8 mouse cellular contexts compared by ENCODE assay signal in genomic region chr14:31891500-31892185, GRCm38 (mm10).
A peak's percentile ranks its signal among the peaks of the same experiment; 100 is the strongest.
DNase-seq lines count a peak whose midpoint lies in the region; ATAC-seq and TF ChIP-seq lines count a peak whose summit lies in the region.

No protein-coding gene starts in this region.

- H3K36me3 ChIP-seq in E14TG2a.4 (ENCODE audit: insufficient read depth, low read length) (peaks cover 1% of the 10 kb centered on the region; the same call in 1 of the 2 replicates), myocyte (ENCODE audit: control insufficient read depth, insufficient read depth) (no peaks in the 10 kb centered on the region)
- H3K36me3 ChIP-seq in forebrain, embryonic 15.5 days = no peaks in the 10 kb centered on the region
- H3K36me3 ChIP-seq in hindbrain, embryonic 15.5 days = no peaks in the 10 kb centered on the region
- H3K36me3 ChIP-seq in limb, embryonic 12.5 days = no peaks in the 10 kb centered on the region

- TF ChIP-seq POLR2A in myocyte (IDR thresholded peaks at IDR 0.05; ENCODE audit: insufficient read length, low read depth) = peak; percentile 20

- peak overlapping the region; percentile 45 for H3K4me3 ChIP-seq in E14TG2a.4 (replicated peaks; ENCODE audit: low read length)
- no peak overlapping the region for H3K4me3 ChIP-seq in forebrain, embryonic 15.5 days
- H3K4me3 ChIP-seq in hindbrain, embryonic 15.5 days = peak overlapping the region; percentile 19; the same call in 1 of the 2 replicates
- peak overlapping the region; percentile 18 for H3K4me3 ChIP-seq in limb, embryonic 12.5 days (replicated peaks)
- H3K4me3 ChIP-seq in myocyte = peak overlapping the region; percentile 12

- no peak overlapping the region for H3K27ac ChIP-seq in forebrain, embryonic 15.5 days (replicated peaks)
- H3K27ac ChIP-seq in hindbrain, embryonic 15.5 days (replicated peaks) = no peak overlapping the region
- no peak overlapping the region for H3K27ac ChIP-seq in limb, embryonic 12.5 days

- peak overlapping the region; percentile 27; the same call in 1 of the 2 replicates for H3K4me2 ChIP-seq in forebrain, embryonic 15.5 days (replicated peaks)
- H3K4me2 ChIP-seq in hindbrain, embryonic 15.5 days = peak overlapping the region; percentile 42
- H3K4me2 ChIP-seq in limb, embryonic 12.5 days = peak overlapping the region; percentile 47
- H3K4me2 ChIP-seq in myocyte (ENCODE audit: low read depth) = peak overlapping the region; percentile 80

- H3K27me3 ChIP-seq in E14TG2a.4 (ENCODE audit: insufficient read depth, low read length) (no peaks in the 10 kb centered on the region; the same call in 1 of the 2 replicates), myocyte (ENCODE audit: control insufficient read depth, insufficient read depth, insufficient read length) (no peaks in the 10 kb centered on the region)
- H3K27me3 ChIP-seq in forebrain, embryonic 15.5 days = no peaks in the 10 kb centered on the region
- no peaks in the 10 kb centered on the region for H3K27me3 ChIP-seq in hindbrain, embryonic 15.5 days
- H3K27me3 ChIP-seq in limb, embryonic 12.5 days = no peaks in the 10 kb centered on the region

- H3K4me1 ChIP-seq in E14TG2a.4 (replicated peaks; ENCODE audit: low read depth, low read length) = peaks cover 28% of the 10 kb centered on the region
- H3K4me1 ChIP-seq in forebrain, embryonic 15.5 days = peaks cover 15% of the 10 kb centered on the region
- peaks cover 6% of the 10 kb centered on the region; the same call in 1 of the 2 replicates for H3K4me1 ChIP-seq in hindbrain, embryonic 15.5 days (replicated peaks)
- H3K4me1 ChIP-seq in limb, embryonic 12.5 days (replicated peaks) = peaks cover 15% of the 10 kb centered on the region

- no peak for ATAC-seq in forebrain, embryonic 15.5 days (replicated peaks)
- peak; percentile 51; the same call in 1 of the 2 replicates for ATAC-seq in hindbrain, embryonic 15.5 days (ENCODE audit: low FRiP score, low read depth)
- peak; percentile 47; the same call in 1 of the 2 replicates for ATAC-seq in limb, embryonic 12.5 days (ENCODE audit: insufficient number of reproducible peaks, insufficient read depth, low FRiP score, low TSS enrichment, low read depth)

- H3K9me3 ChIP-seq in E14TG2a.4 (ENCODE audit: low read length) = peaks cover 4% of the 10 kb centered on the region
- no peaks in the 10 kb centered on the region for H3K9me3 ChIP-seq in forebrain, embryonic 15.5 days
- H3K9me3 ChIP-seq in hindbrain, embryonic 15.5 days = no peaks in the 10 kb centered on the region
- H3K9me3 ChIP-seq in limb, embryonic 12.5 days = no peaks in the 10 kb centered on the region

- H3ac ChIP-seq in myocyte (ENCODE audit: control insufficient read depth, insufficient read length) = no peak overlapping the region

- TF ChIP-seq CTCF in E14TG2a.4 (conservative IDR thresholded peaks at IDR 0.05; ENCODE audit: low read length) = no peak

- H3K79me2 ChIP-seq in myocyte (ENCODE audit: control insufficient read depth, insufficient read depth) = no peaks in the 10 kb centered on the region

- peak; percentile 32 for DNase-seq in adipocyte (ENCODE audit: low spot score)
- DNase-seq in testis, postnatal 14 days (ENCODE audit: low spot score) = peak; percentile 29
- DNase-seq in gastrocnemius, adult 8-10 months (ENCODE audit: low spot score in 2 of 2) = no peak

- no peak overlapping the region for H3K9ac ChIP-seq in forebrain, embryonic 15.5 days (replicated peaks)
- H3K9ac ChIP-seq in hindbrain, embryonic 15.5 days = no peak overlapping the region; the same call in 1 of the 2 replicates
- peak overlapping the region; percentile 18; the same call in 1 of the 2 replicates for H3K9ac ChIP-seq in limb, embryonic 12.5 days (replicated peaks)

- 11% methylated on average over 16 of the region's 16 CpGs for WGBS in forebrain, embryonic 15.5 days
- WGBS in hindbrain, embryonic 15.5 days = 4% methylated on average over 16 of the region's 16 CpGs
- 7% methylated on average over 16 of the region's 16 CpGs for WGBS in limb, embryonic 12.5 days

TF ChIP-seq in myocyte, 11 proteins besides CTCF, POLR2A, EP300 and RAD21:
- TF ChIP-seq MAX (IDR thresholded peaks at IDR 0.05; ENCODE audit: low read depth) = no peak
- no peak for TF ChIP-seq TCF3 (IDR thresholded peaks at IDR 0.05; ENCODE audit: insufficient read length, low read depth)
- TF ChIP-seq E2F4 (IDR thresholded peaks at IDR 0.05; ENCODE audit: insufficient read depth) = no peak
- TF ChIP-seq MYOG (IDR thresholded peaks at IDR 0.05; ENCODE audit: control insufficient read depth in 1 of 3, insufficient read depth in 1 of 3, insufficient read length in 2 of 3, low read depth in 2 of 3) = no peak
- TF ChIP-seq REST (IDR thresholded peaks at IDR 0.05; ENCODE audit: insufficient read depth, insufficient read length) = no peak
TF ChIP-seq in myocyte: peak in this region for 0.

Comparison
In these comparisons a context has a peak if more than half of its experiments do, and no peak if none do; other contexts are left out.
1. DNase-seq: peak in adipocyte (single experiment) and testis, postnatal 14 days (single experiment); none in gastrocnemius, adult 8-10 months (0 of 2).
2. H3K4me2 ChIP-seq: peak in every context shown above with its lines; median percentile 80 in myocyte; 47 in limb, embryonic 12.5 days; 42 in hindbrain, embryonic 15.5 days; 27 in forebrain, embryonic 15.5 days.